Mouse (Mus musculus) stomach, postnatal 0 days (tissue): ENCODE measurements at regions not wholly inside any gene's neighbourhood (a gene's known extent, or its start where the extent isn't known, plus 50 kb on each side); places are given as distances from the start of the nearest gene placed in this dataset.
"Not testable (repeated sequence)": the region's sequence is repeated elsewhere in the genome, so short reads cannot be mapped to it uniquely, and the experiment has no call there.

ENCODE experiments used
- ATAC-seq: fragments of 200-750 bp; cut with Nextera tagmentation; 2 replicates; pipeline ENCODE4 v1.8.0; 2017; ENCODE audit not compliant: low FRiP score, low TSS enrichment
- DNase-seq: peaks from one replicate; pipeline ENCODE4 v3.0.0-alpha.2; 2016; ENCODE audit warnings: low spot score
- H3K27ac ChIP-seq: fragments of 300-500 bp; sonication (generic); replicated peaks from 2 replicates; pipeline ENCODE4 v1.5.1; 2014; ENCODE audit warnings: mild to moderate bottlenecking, control low read depth
- H3K27me3 ChIP-seq: fragments of 300-500 bp; sonication (generic); 2 replicates; pipeline ENCODE4 v1.6.1; 2014; ENCODE audit warnings: low read length; ENCODE audit not compliant: control insufficient read depth, insufficient read depth
- H3K36me3 ChIP-seq: fragments of 300-500 bp; sonication (generic); 2 replicates; pipeline ENCODE4 v1.6.1; 2014; ENCODE audit warnings: low read length, mixed read lengths; ENCODE audit not compliant: control insufficient read depth, insufficient read depth
- H3K4me1 ChIP-seq: fragments of 300-500 bp; sonication (generic); replicated peaks from 2 replicates; pipeline ENCODE4 v1.6.1; 2014; ENCODE audit warnings: antibody characterized with exemption; ENCODE audit not compliant: control insufficient read depth, insufficient read depth
- H3K4me2 ChIP-seq: fragments of 300-500 bp; sonication (generic); replicated peaks from 2 replicates; pipeline ENCODE4 v1.6.1; 2014; ENCODE audit warnings: low read depth, mild to moderate bottlenecking, control low read depth, moderate library complexity
- H3K4me3 ChIP-seq: fragments of 300-500 bp; sonication (generic); 2 replicates; pipeline ENCODE4 v1.5.1; 2014; ENCODE audit warnings: low read depth, low read length, control low read depth
- H3K9ac ChIP-seq: fragments of 300-500 bp; sonication (generic); 2 replicates; pipeline ENCODE4 v1.6.1; 2014; ENCODE audit warnings: mild to moderate bottlenecking, low read length, control low read depth, mixed read lengths
- H3K9me3 ChIP-seq: fragments of 300-500 bp; sonication (generic); 2 replicates; pipeline ENCODE4 v1.6.1; 2016; ENCODE audit warnings: low read length; ENCODE audit not compliant: control insufficient read depth
- CTCF ChIP-seq: IDR thresholded peaks from 2 replicates; pipeline ENCODE4 v1.5.1; 2016; ENCODE audit warnings: antibody characterized with exemption, low read depth, mild to moderate bottlenecking, moderate library complexity
- EP300 ChIP-seq: optimal IDR thresholded peaks from 2 replicates; pipeline ENCODE3; 2016; ENCODE audit warnings: antibody characterized with exemption
- WGBS: fragments of 180-500 bp; shearing (Covaris S2); extraction: QIAGEN DNeasy Blood & Tissue Kit; methylation state at CpG from one replicate; pipeline ENCODE4 v1.1.7; 2014; 5-methylcytosine and 5-hydroxymethylcytosine counted together

- H3K27me3 ChIP-seq: no peaks in the 10 kb centered on the region
- ATAC-seq (no peak), DNase-seq (no peak)
- no peak overlapping the region for H3K9ac ChIP-seq
- no peak overlapping the region for H3K27ac ChIP-seq
- 61% methylated on average over 1 of the region's 1 CpGs for WGBS
- no peak overlapping the region for H3K4me2 ChIP-seq
- no peaks in the 10 kb centered on the region for H3K9me3 ChIP-seq
- H3K36me3 ChIP-seq: no peaks in the 10 kb centered on the region
- H3K4me3 ChIP-seq: no peak overlapping the region
- H3K4me1 ChIP-seq: no peaks in the 10 kb centered on the region
- no peak for TF ChIP-seq EP300
Observed at GRCm38 (mm10) chr4:145369753-145370152, 54.8 kb upstream of the Tnfrsf8 start.

- Histone ChIP-seq H3K9me3 (no peaks in the 10 kb centered on the region), H3K4me2 (no peak overlapping the region), H3K4me3 (no peak overlapping the region), H3K36me3 (no peaks in the 10 kb centered on the region), H3K27ac (no peak overlapping the region), H3K27me3 (no peaks in the 10 kb centered on the region), H3K4me1 (no peaks in the 10 kb centered on the region), H3K9ac (no peak overlapping the region)
- no peak for ATAC-seq
- TF ChIP-seq CTCF (no peak), EP300 (no peak)
- DNase-seq: no peak
Observed at GRCm38 (mm10) chr4:145367274-145367822, 52.4 kb upstream of the Tnfrsf8 start.

- DNase-seq (no peak), ATAC-seq (no peak)
- no peaks in the 10 kb centered on the region for H3K9me3 ChIP-seq
- H3K36me3 ChIP-seq: no peaks in the 10 kb centered on the region
- H3K4me1 ChIP-seq: no peaks in the 10 kb centered on the region
- H3K27me3 ChIP-seq: no peaks in the 10 kb centered on the region
- H3K4me3 ChIP-seq: no peak overlapping the region
- no peak overlapping the region for H3K4me2 ChIP-seq
- H3K9ac ChIP-seq: no peak overlapping the region
- no peak overlapping the region for H3K27ac ChIP-seq
- 25% methylated on average over 5 of the region's 5 CpGs for WGBS
- TF ChIP-seq EP300 (no peak), CTCF (no peak)
Observed at GRCm38 (mm10) chr4:145366301-145366700, 51.3 kb upstream of the Tnfrsf8 start.

- H3K9me3 ChIP-seq, H3K36me3 ChIP-seq, H3K27me3 ChIP-seq, DNase-seq, H3K4me2 ChIP-seq, H3K27ac ChIP-seq, H3K9ac ChIP-seq, H3K4me3 ChIP-seq, H3K4me1 ChIP-seq, ATAC-seq: not testable (repeated sequence)
- whole genome bisulfite sequencing: 84% methylated on average over 2 of the region's 2 CpGs
Observed at GRCm38 (mm10) chr4:145365793-145366192, 50.8 kb upstream of the Tnfrsf8 start.
